Comparison of ENCODE assay signal across 21 mouse cellular contexts in genomic region chr13:63091246-63091645, GRCm38 (mm10).
A peak's percentile ranks its signal among the peaks of the same experiment; 100 is the strongest.
DNase-seq lines count a peak whose midpoint lies in the region; ATAC-seq and TF ChIP-seq lines count a peak whose summit lies in the region.
"Had no signal": no experiment of that assay in that cellular context is flagged by ENCODE, and none has a peak within 500 bp of the region (broad histone marks: within the 10 kb centered on the region; RNA-seq: fewer than 3 reads in every experiment).

No protein-coding gene starts in this region.

- no peak for TF ChIP-seq POLR2A in myocyte (IDR thresholded peaks at IDR 0.05; ENCODE audit: insufficient read length, low read depth)

- H3K9ac ChIP-seq in hindbrain, embryonic 16.5 days (ENCODE audit: low read depth, low read length) = no peak overlapping the region
- no peak overlapping the region for H3K9ac ChIP-seq in neural tube, embryonic 11.5 days (ENCODE audit: low read length)
- H3K9ac ChIP-seq: embryonic facial prominence, embryonic 12.5 days; forebrain, embryonic 13.5 days; hindbrain, embryonic 14.5 days; intestine, embryonic 15.5 days; midbrain, embryonic 12.5 days had no signal

- no peaks in the 10 kb centered on the region for H3K79me2 ChIP-seq in myocyte (ENCODE audit: control insufficient read depth, insufficient read depth)

- WGBS in hindbrain, embryonic 10.5 days = 51% methylated on average over 2 of the region's 2 CpGs
- WGBS in hindbrain, embryonic 16.5 days = 56% methylated on average over 2 of the region's 2 CpGs
- 45% methylated on average over 2 of the region's 2 CpGs for WGBS in neural tube, embryonic 11.5 days

- ATAC-seq in hindbrain, embryonic 16.5 days = no peak
- ATAC-seq in neural tube, embryonic 11.5 days (ENCODE audit: insufficient read depth, low FRiP score, low TSS enrichment) = no peak
- ATAC-seq: forebrain, embryonic 13.5 days; intestine, embryonic 15.5 days had no signal

- no peaks in the 10 kb centered on the region for H3K36me3 ChIP-seq in hindbrain, embryonic 10.5 days
- no peaks in the 10 kb centered on the region for H3K36me3 ChIP-seq in hindbrain, embryonic 16.5 days (ENCODE audit: control insufficient read depth, insufficient read depth, low read length)
- H3K36me3 ChIP-seq in neural tube, embryonic 11.5 days (ENCODE audit: control insufficient read depth, insufficient read depth, low read length) = no peaks in the 10 kb centered on the region
- no peaks in the 10 kb centered on the region for H3K36me3 ChIP-seq in myocyte (ENCODE audit: control insufficient read depth, insufficient read depth)
- H3K36me3 ChIP-seq: embryonic facial prominence, embryonic 12.5 days; intestine, embryonic 15.5 days; midbrain, embryonic 12.5 days had no signal

- peak; percentile 42 for DNase-seq in hindbrain, embryonic 10.5 days (ENCODE audit: low spot score)
- peak; percentile 31 for DNase-seq in neural tube, embryonic 11.5 days (ENCODE audit: low spot score)
- no peak for DNase-seq in neural tube, embryonic 10.5 days (ENCODE audit: extremely low spot score, low spot score)
- peak; percentile 37 for DNase-seq in embryo, embryonic 11 days
- no peak for DNase-seq in right cerebral cortex, adult 2 months (ENCODE audit: low spot score in 2 of 2)
- DNase-seq: adrenal gland, postnatal 14 days; cerebellum, adult 2 months; cerebellum, postnatal 36 days; kidney, adult 9 months; kidney, postnatal 25 days; layer of hippocampus, postnatal 36 days; lung, postnatal 4 days; right cerebral cortex, postnatal 4 days had no signal

- H3K4me3 ChIP-seq in hindbrain, embryonic 10.5 days = no peak overlapping the region
- H3K4me3 ChIP-seq in hindbrain, embryonic 16.5 days (ENCODE audit: low read length) = no peak overlapping the region
- no peak overlapping the region for H3K4me3 ChIP-seq in neural tube, embryonic 11.5 days (ENCODE audit: low read depth, low read length)
- no peak overlapping the region for H3K4me3 ChIP-seq in myocyte
- H3K4me3 ChIP-seq: embryonic facial prominence, embryonic 12.5 days; forebrain, embryonic 13.5 days; intestine, embryonic 15.5 days; midbrain, embryonic 12.5 days had no signal

- H3K27ac ChIP-seq in hindbrain, embryonic 10.5 days = no peak overlapping the region; the same call in 1 of the 2 replicates
- H3K27ac ChIP-seq in hindbrain, embryonic 16.5 days (ENCODE audit: low read depth, low read length) = no peak overlapping the region
- no peak overlapping the region for H3K27ac ChIP-seq in neural tube, embryonic 11.5 days (ENCODE audit: low read depth, low read length)
- H3K27ac ChIP-seq: embryonic facial prominence, embryonic 12.5 days; forebrain, embryonic 13.5 days; hindbrain, embryonic 14.5 days; intestine, embryonic 15.5 days; midbrain, embryonic 12.5 days had no signal

- peaks cover 29% of the 10 kb centered on the region for H3K4me1 ChIP-seq in hindbrain, embryonic 10.5 days (replicated peaks)
- H3K4me1 ChIP-seq in hindbrain, embryonic 16.5 days (ENCODE audit: control insufficient read depth, insufficient read depth, low read depth, low read length) = no peaks in the 10 kb centered on the region
- H3K4me1 ChIP-seq in neural tube, embryonic 11.5 days (ENCODE audit: control insufficient read depth, insufficient read depth, low read length) = no peaks in the 10 kb centered on the region

- no peak overlapping the region for H3ac ChIP-seq in myocyte (ENCODE audit: control insufficient read depth, insufficient read length)

- H3K27me3 ChIP-seq in hindbrain, embryonic 10.5 days (ENCODE audit: insufficient read depth, poor library complexity, severe bottlenecking) = no peaks in the 10 kb centered on the region
- no peaks in the 10 kb centered on the region for H3K27me3 ChIP-seq in hindbrain, embryonic 16.5 days (replicated peaks; ENCODE audit: control insufficient read depth, insufficient read depth, low read length)
- no peaks in the 10 kb centered on the region for H3K27me3 ChIP-seq in neural tube, embryonic 11.5 days (ENCODE audit: control insufficient read depth, insufficient read depth, low read length)
- no peaks in the 10 kb centered on the region for H3K27me3 ChIP-seq in myocyte (ENCODE audit: control insufficient read depth, insufficient read depth, insufficient read length)
- H3K27me3 ChIP-seq: embryonic facial prominence, embryonic 12.5 days; intestine, embryonic 15.5 days had no signal

- H3K9me3 ChIP-seq in hindbrain, embryonic 10.5 days = no peaks in the 10 kb centered on the region
- H3K9me3 ChIP-seq in hindbrain, embryonic 16.5 days (ENCODE audit: control insufficient read depth, low read length) = no peaks in the 10 kb centered on the region
- no peaks in the 10 kb centered on the region for H3K9me3 ChIP-seq in neural tube, embryonic 11.5 days (ENCODE audit: control insufficient read depth, low read length)
- H3K9me3 ChIP-seq: embryonic facial prominence, embryonic 12.5 days; forebrain, embryonic 13.5 days; intestine, embryonic 15.5 days; midbrain, embryonic 12.5 days had no signal

- no peak overlapping the region for H3K4me2 ChIP-seq in hindbrain, embryonic 16.5 days (ENCODE audit: low read length)
- no peak overlapping the region for H3K4me2 ChIP-seq in neural tube, embryonic 11.5 days (ENCODE audit: low read depth)
- H3K4me2 ChIP-seq in myocyte (ENCODE audit: low read depth) = peak overlapping the region; percentile 35
- H3K4me2 ChIP-seq: embryonic facial prominence, embryonic 12.5 days; forebrain, embryonic 13.5 days; heart, embryonic 11.5 days; hindbrain, embryonic 14.5 days; intestine, embryonic 15.5 days; midbrain, embryonic 12.5 days had no signal

TF ChIP-seq in myocyte, 11 proteins besides CTCF, POLR2A, EP300 and RAD21:
- TF ChIP-seq MYOG (IDR thresholded peaks at IDR 0.05; ENCODE audit: control insufficient read depth in 1 of 3, insufficient read depth in 1 of 3, insufficient read length in 2 of 3, low read depth in 2 of 3) = no peak
- no peak for TF ChIP-seq MYOD1 (IDR thresholded peaks at IDR 0.05; ENCODE audit: control insufficient read depth in 1 of 3, insufficient read length in 2 of 3, low read depth in 2 of 3)
- TF ChIP-seq CEBPB (IDR thresholded peaks at IDR 0.05; ENCODE audit: insufficient read depth, poor library complexity, severe bottlenecking) = no peak
- TF ChIP-seq TCF12 (IDR thresholded peaks at IDR 0.05; ENCODE audit: insufficient read depth, poor library complexity, severe bottlenecking) = no peak
- no peak for TF ChIP-seq REST (IDR thresholded peaks at IDR 0.05; ENCODE audit: insufficient read depth, insufficient read length)
- TF ChIP-seq SRF (IDR thresholded peaks at IDR 0.05; ENCODE audit: control insufficient read depth, insufficient read length, low read depth) = no peak
- no peak for TF ChIP-seq TCF3 (IDR thresholded peaks at IDR 0.05; ENCODE audit: insufficient read length, low read depth)
- no peak for TF ChIP-seq USF1 (IDR thresholded peaks at IDR 0.05; ENCODE audit: low read depth)
- TF ChIP-seq MAX (IDR thresholded peaks at IDR 0.05; ENCODE audit: low read depth) = no peak
- no peak for TF ChIP-seq POLR2AphosphoS2 (IDR thresholded peaks at IDR 0.05; ENCODE audit: insufficient read length, low read depth)
- TF ChIP-seq E2F4 (IDR thresholded peaks at IDR 0.05; ENCODE audit: insufficient read depth) = no peak

Comparison
In these comparisons a context has a peak if more than half of its experiments do, and no peak if none do; other contexts are left out.
1. DNase-seq: peak in hindbrain, embryonic 10.5 days (single experiment), neural tube, embryonic 11.5 days (single experiment) and embryo, embryonic 11 days (single experiment); none in neural tube, embryonic 10.5 days (single experiment) and right cerebral cortex, adult 2 months (0 of 2).